Mouse (Mus musculus): ENCODE results near the gene Tmprss3. TPM values are rescaled to one million over a fixed set of nuclear protein-coding genes. Genes with fewer than 3 reads are reported as not detected.

Tmprss3 gene
- total and polyA plus RNA-seq, 2 experiments from 2014 or later = not detected

GRCm38 (mm10) chr17:31136821-31137220 is 62.0 kb downstream of the Tmprss3 start:
- Histone ChIP-seq H3K36me3 (ENCODE audit: insufficient read depth) (no peaks in the 10 kb centered on the region), H3K4me3 (ENCODE audit: low read depth, low read length) (no peak overlapping the region), H3K4me2 (ENCODE audit: low read depth) (no peak overlapping the region), H3K4me1 (ENCODE audit: insufficient read depth) (no peaks in the 10 kb centered on the region), H3K9me3 (ENCODE audit: low read length) (no peaks in the 10 kb centered on the region), H3K27me3 (ENCODE audit: insufficient read depth, low read length) (no peaks in the 10 kb centered on the region), H3K9ac (no peak overlapping the region), H3K27ac (ENCODE audit: low read depth, low read length) (no peak overlapping the region)
- 77% methylated on average over 1 of the region's 1 CpGs for WGBS
- ATAC-seq (no peak), DNase-seq (no peak)
- no peak for TF ChIP-seq CTCF (IDR thresholded peaks at IDR 0.05; ENCODE audit: low read depth)

GRCm38 (mm10) chr17:31136291-31136690 is 62.5 kb downstream of the Tmprss3 start:
- Histone ChIP-seq H3K4me1 (ENCODE audit: insufficient read depth) (no peaks in the 10 kb centered on the region), H3K36me3 (ENCODE audit: insufficient read depth) (no peaks in the 10 kb centered on the region), H3K4me3 (ENCODE audit: low read depth, low read length) (no peak overlapping the region), H3K4me2 (ENCODE audit: low read depth) (no peak overlapping the region), H3K9ac (no peak overlapping the region), H3K9me3 (ENCODE audit: low read length) (no peaks in the 10 kb centered on the region), H3K27me3 (ENCODE audit: insufficient read depth, low read length) (no peaks in the 10 kb centered on the region), H3K27ac (ENCODE audit: low read depth, low read length) (no peak overlapping the region)
- TF ChIP-seq CTCF (IDR thresholded peaks at IDR 0.05; ENCODE audit: low read depth) = no peak
- 44% methylated on average over 3 of the region's 3 CpGs for WGBS
- ATAC-seq (no peak), DNase-seq (no peak)

GRCm38 (mm10) chr17:31134913-31135312 is 63.9 kb downstream of the Tmprss3 start:
- ATAC-seq = no peak
- H3K4me2 ChIP-seq (ENCODE audit: low read depth) = no peak overlapping the region
- H3K4me1 ChIP-seq (ENCODE audit: insufficient read depth) = no peaks in the 10 kb centered on the region
- H3K4me3 ChIP-seq (ENCODE audit: low read depth, low read length) = no peak overlapping the region
- no peaks in the 10 kb centered on the region for H3K27me3 ChIP-seq (ENCODE audit: insufficient read depth, low read length)
- no peak for TF ChIP-seq CTCF (IDR thresholded peaks at IDR 0.05; ENCODE audit: low read depth)
- no peaks in the 10 kb centered on the region for H3K36me3 ChIP-seq (ENCODE audit: insufficient read depth)
- H3K27ac ChIP-seq (ENCODE audit: low read depth, low read length) = no peak overlapping the region
- no peak overlapping the region for H3K9ac ChIP-seq
- 81% methylated on average over 6 of the region's 6 CpGs for WGBS
- no peaks in the 10 kb centered on the region for H3K9me3 ChIP-seq (ENCODE audit: low read length)
- no peak for DNase-seq

GRCm38 (mm10) chr17:31133776-31134175 is 65.0 kb downstream of the Tmprss3 start:
- Histone ChIP-seq H3K9me3 (ENCODE audit: low read length) (no peaks in the 10 kb centered on the region), H3K4me3 (ENCODE audit: low read depth, low read length) (no peak overlapping the region), H3K27me3 (ENCODE audit: insufficient read depth, low read length) (no peaks in the 10 kb centered on the region), H3K27ac (ENCODE audit: low read depth, low read length) (no peak overlapping the region), H3K36me3 (ENCODE audit: insufficient read depth) (no peaks in the 10 kb centered on the region), H3K4me1 (ENCODE audit: insufficient read depth) (no peaks in the 10 kb centered on the region), H3K4me2 (ENCODE audit: low read depth) (no peak overlapping the region), H3K9ac (no peak overlapping the region)
- no peak for TF ChIP-seq CTCF (IDR thresholded peaks at IDR 0.05; ENCODE audit: low read depth)
- ATAC-seq = no peak
- no peak for DNase-seq
- WGBS = 83% methylated on average over 15 of the region's 15 CpGs

- Histone ChIP-seq H3K9ac (no peak overlapping the region), H3K4me1 (ENCODE audit: insufficient read depth) (no peaks in the 10 kb centered on the region), H3K4me2 (ENCODE audit: low read depth) (no peak overlapping the region), H3K27ac (ENCODE audit: low read depth, low read length) (no peak overlapping the region), H3K9me3 (ENCODE audit: low read length) (no peaks in the 10 kb centered on the region), H3K27me3 (ENCODE audit: insufficient read depth, low read length) (no peaks in the 10 kb centered on the region), H3K36me3 (ENCODE audit: insufficient read depth) (no peaks in the 10 kb centered on the region), H3K4me3 (ENCODE audit: low read depth, low read length) (no peak overlapping the region)
- no peak for ATAC-seq
- 80% methylated on average over 10 of the region's 10 CpGs for WGBS
- DNase-seq = no peak
- TF ChIP-seq CTCF (IDR thresholded peaks at IDR 0.05; ENCODE audit: low read depth) = no peak
Observed at GRCm38 (mm10) chr17:31131269-31131821, 67.4 kb downstream of the Tmprss3 start.

GRCm38 (mm10) chr17:31129452-31129851 is 69.3 kb downstream of the Tmprss3 start, which contains the start of gene Tff3:
Tff3 (minus strand) TSS chr17:31129646.
- 28% methylated on average over 2 of the region's 2 CpGs for WGBS
- Histone ChIP-seq H3K36me3 (ENCODE audit: insufficient read depth) (no peaks in the 10 kb centered on the region), H3K9me3 (ENCODE audit: low read length) (no peaks in the 10 kb centered on the region), H3K27ac (ENCODE audit: low read depth, low read length) (no peak within 1 kb of the TSS), H3K9ac (no peak within 1 kb of the TSS), H3K27me3 (ENCODE audit: insufficient read depth, low read length) (no peaks in the 10 kb centered on the region), H3K4me3 (ENCODE audit: low read depth, low read length) (no peak within 1 kb of the TSS), H3K4me1 (ENCODE audit: insufficient read depth) (no peaks in the 10 kb centered on the region), H3K4me2 (ENCODE audit: low read depth) (no peak within 1 kb of the TSS)
- no peak for DNase-seq
- ATAC-seq = no peak
- TF ChIP-seq CTCF (IDR thresholded peaks at IDR 0.05; ENCODE audit: low read depth) = no peak

Other genes with a start within 250 kb of the Tmprss3 start
- gene Umodl1, start 244.3 kb downstream of the Tmprss3 start, total RNA-seq (2014; rRNA removed) = 0.05 TPM in 1 of 2 replicates, not detected in the other
- 0.09 and 0.10 TPM in 2 replicates for gene Umodl1, start 244.3 kb downstream of the Tmprss3 start, polyA plus RNA-seq (2015; fragmentation: Nextera tagmentation; extraction: Ambion mirVana)
- gene Abcg1, start 141.3 kb downstream of the Tmprss3 start, total RNA-seq (2014; rRNA removed) = 16.8 and 24.2 TPM in 2 replicates
- 11.1 and 16.1 TPM in 2 replicates for gene Abcg1, start 141.3 kb downstream of the Tmprss3 start, polyA plus RNA-seq (2015; fragmentation: Nextera tagmentation; extraction: Ambion mirVana)
- not detected in 2 replicates for gene Tff3, start 69.3 kb downstream of the Tmprss3 start, total RNA-seq (2014; rRNA removed)
- gene Tff3, start 69.3 kb downstream of the Tmprss3 start, polyA plus RNA-seq (2015; fragmentation: Nextera tagmentation; extraction: Ambion mirVana) = 0.35 TPM in 1 of 2 replicates, not detected in the other
- not detected in 2 replicates for gene Tff2, start 54.7 kb downstream of the Tmprss3 start, total RNA-seq (2014; rRNA removed)
- not detected in 2 replicates for gene Tff2, start 54.7 kb downstream of the Tmprss3 start, polyA plus RNA-seq (2015; fragmentation: Nextera tagmentation; extraction: Ambion mirVana)
- gene Tff1, start 33.7 kb downstream of the Tmprss3 start, total RNA-seq (2014; rRNA removed) = not detected in 2 replicates
- gene Tff1, start 33.7 kb downstream of the Tmprss3 start, polyA plus RNA-seq (2015; fragmentation: Nextera tagmentation; extraction: Ambion mirVana) = not detected in 2 replicates
- 0.14 and 0.54 TPM in 2 replicates for gene Ubash3a, start 8.9 kb upstream of the Tmprss3 start, total RNA-seq (2014; rRNA removed)
- gene Ubash3a, start 8.9 kb upstream of the Tmprss3 start, polyA plus RNA-seq (2015; fragmentation: Nextera tagmentation; extraction: Ambion mirVana) = not detected in 2 replicates
- 2.8 and 6.0 TPM in 2 replicates for gene Rsph1, start 78.4 kb upstream of the Tmprss3 start, total RNA-seq (2014; rRNA removed)
- gene Rsph1, start 78.4 kb upstream of the Tmprss3 start, polyA plus RNA-seq (2015; fragmentation: Nextera tagmentation; extraction: Ambion mirVana) = 6.9 and 11.3 TPM in 2 replicates
- 10.0 and 15.3 TPM in 2 replicates for gene Slc37a1, start 87.8 kb upstream of the Tmprss3 start, total RNA-seq (2014; rRNA removed)
- 4.7 and 6.7 TPM in 2 replicates for gene Slc37a1, start 87.8 kb upstream of the Tmprss3 start, polyA plus RNA-seq (2015; fragmentation: Nextera tagmentation; extraction: Ambion mirVana)
- gene Pde9a, start 187.2 kb upstream of the Tmprss3 start, total RNA-seq (2014; rRNA removed) = 40.4 and 43.9 TPM in 2 replicates
- 35.5 and 43.6 TPM in 2 replicates for gene Pde9a, start 187.2 kb upstream of the Tmprss3 start, polyA plus RNA-seq (2015; fragmentation: Nextera tagmentation; extraction: Ambion mirVana)

Measured in forebrain, postnatal 0 days (tissue).